Mouse (Mus musculus) spleen, adult 2 months (tissue): Measurements from ENCODE around the gene Adgrg5.

ENCODE experiments used
- CTCF ChIP-seq: fragments of 200-500 bp; IDR thresholded peaks from 2 replicates; pipeline ENCODE4 v1.5.1; 2011; ENCODE audit warnings: mild to moderate bottlenecking, inconsistent platforms; ENCODE audit not compliant: insufficient read depth, insufficient read length, insufficient replicate concordance; ENCODE audit errors: extremely low read depth
- POLR2A ChIP-seq: fragments of 200-500 bp; IDR thresholded peaks from 2 replicates; pipeline ENCODE4 v1.6.1; 2011; ENCODE audit warnings: low read depth, low read length, inconsistent platforms

DNA sequence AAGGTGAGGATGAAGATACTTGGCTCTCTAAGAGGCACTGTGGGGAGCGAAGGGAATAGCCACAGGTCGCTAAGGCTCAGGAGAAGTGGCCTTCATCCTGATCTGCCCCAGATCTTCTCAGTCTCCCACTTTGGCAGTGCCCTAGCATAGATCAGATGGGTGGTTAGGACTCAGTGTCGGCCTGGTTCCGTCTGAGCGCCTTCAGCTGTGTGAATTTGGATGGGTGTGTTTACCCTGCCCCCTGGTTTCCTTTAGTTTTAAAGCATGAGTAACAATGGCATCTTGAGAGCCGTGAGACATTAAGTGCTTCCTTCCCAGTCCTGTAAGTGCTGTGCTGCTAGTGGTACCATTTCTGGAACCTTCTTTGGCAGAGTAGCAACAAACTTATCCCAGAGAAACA lies 65.1 kb downstream of the Adgrg5 start:
- no peak for TF ChIP-seq CTCF
- TF ChIP-seq POLR2A, result no peak
